Mouse (Mus musculus) hindbrain, embryonic 12.5 days (tissue): ENCODE measurements around the gene Mccc1. TPM values are rescaled to one million over a fixed set of nuclear protein-coding genes. Genes with fewer than 3 reads are reported as not detected.

ENCODE experiments used
- ATAC-seq: fragments of 200-750 bp; cut with Nextera tagmentation; 2 replicates; pipeline ENCODE4 v1.8.0; 2017; ENCODE audit warnings: moderate TSS enrichment; ENCODE audit not compliant: low FRiP score
- H3K27ac ChIP-seq: fragments of 300-500 bp; sonication (generic); 2 replicates; pipeline ENCODE4 v1.5.1; 2016; ENCODE audit warnings: mild to moderate bottlenecking
- H3K27me3 ChIP-seq: fragments of 300-500 bp; sonication (generic); 2 replicates; pipeline ENCODE4 v1.6.1; 2016; ENCODE audit warnings: mild to moderate bottlenecking
- H3K36me3 ChIP-seq: fragments of 300-500 bp; sonication (generic); 2 replicates; pipeline ENCODE4 v1.6.1; 2016; ENCODE audit warnings: mild to moderate bottlenecking
- H3K4me1 ChIP-seq: fragments of 300-500 bp; sonication (generic); 2 replicates; pipeline ENCODE4 v1.6.1; 2016
- H3K4me2 ChIP-seq: fragments of 300-500 bp; sonication (generic); replicated peaks from 2 replicates; pipeline ENCODE4 v1.6.1; 2016; ENCODE audit warnings: mild to moderate bottlenecking
- H3K4me3 ChIP-seq: fragments of 300-500 bp; sonication (generic); 2 replicates; pipeline ENCODE4 v1.5.1; 2016; ENCODE audit warnings: mild to moderate bottlenecking
- H3K9ac ChIP-seq: fragments of 300-500 bp; sonication (generic); 2 replicates; pipeline ENCODE4 v1.6.1; 2016; ENCODE audit warnings: mild to moderate bottlenecking, moderate library complexity
- H3K9me3 ChIP-seq: fragments of 300-500 bp; sonication (generic); replicated peaks from 2 replicates; pipeline ENCODE4 v1.6.1; 2016; ENCODE audit warnings: mild to moderate bottlenecking
- WGBS: fragments of 180-500 bp; shearing (Covaris S2); methylation state at CpG from one replicate; pipeline ENCODE4 v1.1.7; 2016; 5-methylcytosine and 5-hydroxymethylcytosine counted together
- polyA plus RNA-seq: library from polyadenylated mRNA; unstranded; fragments of >200 nt; fragmentation: Nextera tagmentation; extraction: Ambion mirVana; gene quantifications from 2 replicates; pipeline ENCODE4 v1.2.1, GENCODE M21; 2016

The Mccc1 gene
- polyA plus RNA-seq: 33.2 and 38.2 TPM in 2 replicates

- H3K4me2 ChIP-seq: peak within 1 kb of the TSS; percentile 72
- H3K4me1 ChIP-seq: peaks cover 7% of the 10 kb centered on the region; the same call in 1 of the 2 replicates
- no peaks in the 10 kb centered on the region for H3K36me3 ChIP-seq
- H3K27ac ChIP-seq: peak within 1 kb of the TSS; percentile 90
- WGBS: 5% methylated on average over 39 of the region's 39 CpGs
- H3K9me3 ChIP-seq: no peaks in the 10 kb centered on the region
- peak within 1 kb of the TSS; percentile 80 for H3K9ac ChIP-seq
- H3K27me3 ChIP-seq: no peaks in the 10 kb centered on the region
- ATAC-seq: peak; percentile 100
- H3K4me3 ChIP-seq: peak within 1 kb of the TSS; percentile 74
Observed at GRCm38 (mm10) chr3:36000275-36001239, at the start of gene Mccc1. Mccc1 (minus strand) TSS chr3:36000678.

GRCm38 (mm10) chr3:36049106-36049505 lies 48.6 kb upstream of the Mccc1 start:
- no peak for ATAC-seq
- H3K4me3 ChIP-seq: no peak overlapping the region
- H3K27ac ChIP-seq: no peak overlapping the region
- 79% methylated on average over 1 of the region's 1 CpGs for WGBS
- no peak overlapping the region for H3K9ac ChIP-seq
- H3K27me3 ChIP-seq: no peaks in the 10 kb centered on the region
- H3K36me3 ChIP-seq: no peaks in the 10 kb centered on the region
- H3K4me1 ChIP-seq: no peaks in the 10 kb centered on the region
- H3K9me3 ChIP-seq: no peaks in the 10 kb centered on the region
- no peak overlapping the region for H3K4me2 ChIP-seq

DNA sequence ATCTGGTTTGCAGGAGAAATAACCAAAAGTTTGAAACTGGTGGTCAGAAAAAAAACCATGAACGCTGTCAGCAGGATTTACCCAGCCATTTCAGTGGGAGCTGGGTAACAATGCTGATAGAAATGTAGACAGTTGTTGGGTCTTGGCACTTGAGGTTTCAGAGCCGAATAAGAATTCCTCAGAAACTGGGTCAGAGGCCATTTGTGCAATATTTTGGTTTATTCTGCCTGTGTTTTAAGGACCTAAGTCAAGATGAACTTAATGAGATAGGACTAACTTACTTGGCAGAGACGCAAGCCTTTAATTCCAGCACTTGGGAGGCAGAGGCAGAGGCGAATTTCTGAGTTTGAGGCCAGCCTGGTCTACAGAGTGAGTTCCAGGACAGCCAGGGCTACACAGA lies 44.6 kb upstream of the Mccc1 start:
- no peak for ATAC-seq
- Histone ChIP-seq H3K27me3 (no peaks in the 10 kb centered on the region), H3K4me2 (no peak overlapping the region), H3K9me3 (no peaks in the 10 kb centered on the region), H3K27ac (no peak overlapping the region), H3K4me3 (no peak overlapping the region), H3K4me1 (no peaks in the 10 kb centered on the region), H3K36me3 (no peaks in the 10 kb centered on the region), H3K9ac (no peak overlapping the region)
- WGBS: 78% methylated on average over 4 of the region's 4 CpGs

DNA sequence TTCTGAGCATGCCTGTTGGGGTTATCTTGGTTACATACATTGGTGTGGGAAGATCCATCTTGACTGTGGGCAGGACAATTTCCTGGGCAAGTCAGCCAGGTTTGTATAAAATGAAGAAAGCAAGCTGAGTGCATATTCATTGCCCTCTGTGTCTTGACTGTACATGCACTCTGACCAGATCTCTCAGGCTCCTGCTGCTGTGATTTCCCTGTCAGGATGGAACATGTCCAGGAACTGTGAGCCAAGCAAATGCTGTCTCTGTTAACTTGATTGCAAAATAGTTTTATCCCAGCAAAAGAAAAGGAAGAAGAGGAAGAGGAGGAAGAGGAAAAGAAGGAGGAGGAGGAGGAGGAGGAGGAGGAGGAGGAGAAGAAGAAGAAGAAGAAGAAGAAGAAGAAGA lies 44.0 kb upstream of the Mccc1 start:
- Histone ChIP-seq H3K9ac (no peak overlapping the region), H3K9me3 (no peaks in the 10 kb centered on the region), H3K27me3 (no peaks in the 10 kb centered on the region), H3K27ac (no peak overlapping the region), H3K4me2 (no peak overlapping the region), H3K36me3 (no peaks in the 10 kb centered on the region), H3K4me1 (no peaks in the 10 kb centered on the region), H3K4me3 (no peak overlapping the region)
- no peak for ATAC-seq

- no peak for ATAC-seq
- H3K27me3 ChIP-seq: no peaks in the 10 kb centered on the region
- no peaks in the 10 kb centered on the region for H3K9me3 ChIP-seq
- no peaks in the 10 kb centered on the region for H3K4me1 ChIP-seq
- no peak overlapping the region for H3K9ac ChIP-seq
- H3K36me3 ChIP-seq: no peaks in the 10 kb centered on the region
- 76% methylated on average over 6 of the region's 6 CpGs for WGBS
- H3K27ac ChIP-seq: no peak overlapping the region
- no peak overlapping the region for H3K4me3 ChIP-seq
- no peak overlapping the region for H3K4me2 ChIP-seq
Observed at GRCm38 (mm10) chr3:36031740-36032510, 31.4 kb upstream of the Mccc1 start.

GRCm38 (mm10) chr3:36029993-36030392 lies 29.5 kb upstream of the Mccc1 start:
- Histone ChIP-seq H3K36me3 (no peaks in the 10 kb centered on the region), H3K9ac (no peak overlapping the region), H3K27ac (no peak overlapping the region), H3K4me3 (no peak overlapping the region), H3K27me3 (no peaks in the 10 kb centered on the region), H3K4me2 (no peak overlapping the region), H3K4me1 (no peaks in the 10 kb centered on the region), H3K9me3 (no peaks in the 10 kb centered on the region)
- WGBS: 89% methylated on average over 4 of the region's 4 CpGs
- no peak for ATAC-seq

- Histone ChIP-seq H3K9me3 (no peaks in the 10 kb centered on the region), H3K9ac (no peak overlapping the region), H3K4me2 (no peak overlapping the region), H3K27ac (no peak overlapping the region), H3K4me1 (no peaks in the 10 kb centered on the region), H3K4me3 (no peak overlapping the region), H3K36me3 (no peaks in the 10 kb centered on the region), H3K27me3 (no peaks in the 10 kb centered on the region)
- no peak for ATAC-seq
- 85% methylated on average over 6 of the region's 6 CpGs for WGBS
Observed at GRCm38 (mm10) chr3:36025732-36026131, 25.3 kb upstream of the Mccc1 start.

DNA sequence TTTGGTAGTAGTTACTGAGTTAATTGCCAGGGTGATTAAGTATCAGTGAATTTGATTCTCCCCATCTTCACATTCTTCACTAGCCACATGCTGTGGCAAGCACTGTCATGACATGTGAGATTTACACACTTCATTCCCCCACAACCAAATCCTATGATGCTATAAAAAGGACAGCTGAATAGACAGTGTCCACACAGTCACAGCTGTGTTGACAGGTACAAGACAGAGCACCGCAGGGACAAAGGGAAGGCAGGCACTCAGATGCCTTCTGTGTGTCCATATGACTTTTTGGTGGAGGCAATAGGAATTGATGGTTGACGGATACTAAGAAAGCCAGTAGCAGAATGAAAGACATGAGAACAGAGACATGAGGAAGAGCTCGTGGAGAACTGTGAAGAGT lies 10.8 kb upstream of the Mccc1 start:
- Histone ChIP-seq H3K9ac (no peak overlapping the region), H3K36me3 (no peaks in the 10 kb centered on the region), H3K9me3 (no peaks in the 10 kb centered on the region), H3K4me3 (no peak overlapping the region), H3K27me3 (no peaks in the 10 kb centered on the region), H3K4me2 (no peak overlapping the region), H3K27ac (no peak overlapping the region), H3K4me1 (no peaks in the 10 kb centered on the region)
- 61% methylated on average over 3 of the region's 3 CpGs for WGBS
- no peak for ATAC-seq

GRCm38 (mm10) chr3:36008411-36009154 lies 8.1 kb upstream of the Mccc1 start:
- Histone ChIP-seq H3K9me3 (no peaks in the 10 kb centered on the region), H3K27ac (no peak overlapping the region), H3K4me1 (no peaks in the 10 kb centered on the region), H3K9ac (no peak overlapping the region), H3K27me3 (no peaks in the 10 kb centered on the region), H3K36me3 (no peaks in the 10 kb centered on the region), H3K4me3 (no peak overlapping the region), H3K4me2 (no peak overlapping the region)
- ATAC-seq: no peak
- whole genome bisulfite sequencing: 77% methylated on average over 4 of the region's 4 CpGs

- H3K4me1 ChIP-seq: peaks cover 6% of the 10 kb centered on the region; the same call in 1 of the 2 replicates
- no peak overlapping the region for H3K4me2 ChIP-seq
- ATAC-seq: no peak
- no peak overlapping the region for H3K4me3 ChIP-seq
- H3K27ac ChIP-seq: no peak overlapping the region
- no peaks in the 10 kb centered on the region for H3K9me3 ChIP-seq
- H3K27me3 ChIP-seq: no peaks in the 10 kb centered on the region
- H3K9ac ChIP-seq: no peak overlapping the region
- H3K36me3 ChIP-seq: no peaks in the 10 kb centered on the region
- 85% methylated on average over 4 of the region's 4 CpGs for WGBS
Observed at GRCm38 (mm10) chr3:36004028-36004895, 3.8 kb upstream of the Mccc1 start.
